Mouse (Mus musculus) gastrocnemius, postnatal 4 days (tissue): ENCODE measurements around the gene Gpatch3. TPM values are rescaled to one million over a fixed set of nuclear protein-coding genes. Genes with fewer than 3 reads are reported as not detected.

Experiments
- DNase-seq, 2 experiments: peaks; one replicate each; pipeline ENCODE4 v3.0.0; 2021 to 2022; ENCODE audit warnings: low spot score in 2 of 2, mixed read lengths in 2 of 2
- microRNA-seq: library from miRNA; unstranded; fragments of <30 nt; microRNA quantifications from one replicate; pipeline ENCODE4 v1.2.0, GENCODE M21; 2021
- total RNA-seq, 2 experiments: library from RNA; stranded (reverse); gene quantifications; 2 replicates each; pipeline ENCODE4 v1.2.3; 2021

Gpatch3 gene
- total RNA-seq, 2 experiments from 2014 or later = 5.2 to 6.0 TPM

- DNase-seq = no peak
Observed at GRCm38 (mm10) chr4:133619473-133620136, 45.1 kb downstream of the Gpatch3 start.

GRCm38 (mm10) chr4:133620668-133621067 is 46.1 kb downstream of the Gpatch3 start:
- no peak for DNase-seq

- no peak for DNase-seq
Observed at GRCm38 (mm10) chr4:133622161-133622695, 47.7 kb downstream of the Gpatch3 start.

- no peak for DNase-seq
Observed at GRCm38 (mm10) chr4:133624830-133625229, 50.3 kb downstream of the Gpatch3 start.

GRCm38 (mm10) chr4:133625621-133626071 is 51.1 kb downstream of the Gpatch3 start:
- no peak for DNase-seq

- DNase-seq = no peak
Observed at GRCm38 (mm10) chr4:133626221-133626620, 51.7 kb downstream of the Gpatch3 start.

DNA sequence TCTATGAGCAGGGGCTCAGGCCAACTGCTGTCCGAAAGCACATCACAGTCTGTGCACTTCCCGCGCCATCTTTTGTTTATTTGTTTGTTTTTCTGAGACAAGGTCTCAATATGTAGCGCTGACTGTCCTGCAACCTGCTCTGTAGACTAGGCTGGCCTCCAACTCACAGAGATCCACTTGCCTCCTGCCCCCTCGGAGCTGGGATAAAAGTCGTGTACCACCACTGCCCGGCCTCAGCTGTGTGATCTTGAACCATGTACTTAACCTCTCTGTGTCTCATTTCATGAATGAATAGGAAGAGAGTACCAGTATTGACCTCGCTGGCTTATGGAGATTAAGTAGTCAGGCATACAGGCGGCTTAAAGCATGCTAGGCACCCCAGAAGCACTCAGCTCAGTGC is 52.1 kb downstream of the Gpatch3 start:
- DNase-seq = no peak

- DNase-seq = no peak
Observed at GRCm38 (mm10) chr4:133627039-133627438, 52.5 kb downstream of the Gpatch3 start.

- DNase-seq = no peak
Observed at GRCm38 (mm10) chr4:133628517-133628916, 54.0 kb downstream of the Gpatch3 start.

GRCm38 (mm10) chr4:133629191-133629590 is 54.6 kb downstream of the Gpatch3 start:
- DNase-seq = no peak

GRCm38 (mm10) chr4:133630326-133630920 is 55.9 kb downstream of the Gpatch3 start:
- DNase-seq = no peak

DNA sequence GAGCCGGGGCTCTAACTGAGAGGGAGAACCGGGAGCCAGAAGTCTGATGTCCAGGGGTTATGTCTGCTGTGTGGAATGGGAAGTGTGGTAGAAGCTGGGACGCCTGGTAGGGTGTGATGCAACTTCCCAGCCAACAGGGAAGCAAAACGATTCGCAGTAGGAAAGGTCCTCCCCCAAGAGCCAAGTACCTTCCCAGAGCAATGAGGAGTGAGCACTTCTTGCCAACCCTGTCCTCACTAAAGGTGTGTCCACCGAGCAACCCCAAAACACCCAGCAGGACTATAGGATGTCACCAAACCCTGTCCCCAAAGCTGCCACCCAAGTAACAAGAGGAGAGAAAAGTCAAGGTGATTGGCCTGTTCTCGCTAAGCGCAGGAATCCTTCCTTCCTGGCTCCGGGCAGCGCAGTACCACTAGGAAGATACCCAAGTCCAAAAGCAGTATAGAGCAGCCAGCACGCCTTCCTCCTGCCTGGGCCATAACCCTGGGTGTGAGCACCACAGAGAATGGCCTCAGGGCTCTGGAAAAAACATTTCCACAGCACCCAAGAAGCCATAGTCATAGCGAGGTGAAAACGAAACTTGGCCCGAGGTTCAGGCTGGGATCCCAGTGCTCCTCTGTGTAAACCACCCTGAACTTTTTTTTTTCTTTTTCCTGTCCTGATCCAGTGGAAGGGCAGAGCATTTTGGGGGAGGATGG is 56.7 kb downstream of the Gpatch3 start:
- DNase-seq = no peak

- no peak for DNase-seq
Observed at GRCm38 (mm10) chr4:133631769-133632411, 57.3 kb downstream of the Gpatch3 start.

DNA sequence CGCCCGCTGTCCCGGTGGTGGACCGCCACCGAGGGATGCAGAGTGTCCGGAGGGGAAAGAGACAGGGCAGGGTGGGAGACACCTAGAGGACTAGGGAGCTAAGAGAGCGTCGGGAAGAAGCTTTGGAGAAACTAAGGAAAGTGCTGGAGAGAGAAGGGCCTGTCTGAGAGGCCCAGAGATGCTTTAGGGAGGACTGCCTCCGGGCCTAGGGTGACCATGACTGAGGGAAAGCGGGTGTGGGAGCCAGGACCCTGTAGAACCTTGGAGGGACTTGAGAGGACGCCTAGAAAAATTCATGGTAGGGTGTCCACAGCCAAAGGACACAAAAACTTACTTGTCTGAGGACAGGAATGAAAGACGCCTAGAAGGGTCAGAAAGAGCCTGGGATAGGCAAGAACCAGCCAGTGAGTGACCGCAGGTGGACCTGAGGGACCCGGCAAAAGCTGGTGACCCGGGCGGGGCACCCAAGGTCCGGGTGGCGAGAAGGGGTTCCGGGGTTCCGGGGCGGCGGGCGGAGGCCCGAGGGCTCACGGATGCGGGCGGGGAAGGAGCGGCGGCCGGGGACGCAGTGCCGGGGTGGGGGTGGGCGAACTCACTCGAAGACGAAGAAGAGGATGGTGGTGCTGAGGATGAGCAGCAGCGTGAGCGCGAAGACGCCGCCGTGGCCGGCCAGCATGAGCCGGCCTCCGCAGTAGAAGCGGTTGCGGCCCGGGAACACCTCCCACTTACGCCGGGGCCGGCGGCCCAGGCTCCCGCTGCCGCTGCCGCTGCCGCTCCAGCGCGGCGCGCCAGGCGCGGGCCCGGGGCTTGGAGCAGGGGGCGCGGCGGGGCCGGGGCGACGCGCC is 58.2 kb downstream of the Gpatch3 start:
- DNase-seq = peak in 1 of 2 experiments; percentile 56

DNA sequence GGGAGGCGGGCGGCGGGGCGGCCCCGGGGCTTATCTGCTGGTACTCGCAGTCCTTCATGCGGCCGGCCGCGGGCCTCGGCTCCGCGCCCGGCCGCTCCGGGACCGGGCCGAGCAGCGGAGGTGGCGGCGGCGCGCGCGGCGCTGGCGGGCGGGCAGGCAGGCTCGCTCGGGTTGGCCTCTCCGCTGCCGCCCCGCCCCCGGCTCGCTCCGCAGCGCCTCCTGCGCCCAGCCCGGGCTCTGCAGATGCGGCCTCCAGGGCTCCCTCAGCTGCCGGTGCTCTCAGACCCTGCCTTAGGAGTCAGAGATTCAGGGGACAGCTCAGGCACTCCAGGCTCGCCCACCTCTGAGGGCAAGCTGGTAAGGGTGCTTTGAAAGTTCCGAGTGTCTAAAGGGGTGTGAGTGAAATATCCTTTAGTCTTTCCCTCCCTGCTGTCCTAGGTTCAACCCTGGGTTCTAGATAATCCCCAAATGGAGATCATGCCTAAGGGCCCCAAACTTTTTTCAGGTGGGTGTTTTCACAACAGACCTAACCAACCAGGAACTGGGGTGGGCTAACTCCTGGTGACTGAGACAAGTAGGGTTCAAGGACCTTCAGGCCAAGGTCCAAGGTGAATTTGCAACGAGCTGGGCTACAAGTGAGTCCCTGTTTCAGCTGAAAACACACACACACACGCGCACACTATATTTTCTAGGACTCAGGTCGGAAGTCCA is 58.9 kb downstream of the Gpatch3 start:
- DNase-seq = peak; percentile 84 to 86

Small RNAs within 50 kb of the gene (microRNA-seq; reads per million reads assigned to microRNA genes)
- not detected for gene Gm23158

Other genes with a start within 250 kb of the Gpatch3 start
- 10 to 100 TPM; 43.1 to 45.0 TPM for gene Wdtc1, start 221.3 kb upstream of the Gpatch3 start, total RNA-seq
- 10 to 100 TPM; 24.1 to 24.4 TPM for gene Slc9a1, start 205.0 kb upstream of the Gpatch3 start, total RNA-seq
- under 1 TPM; 0.57 to 0.74 TPM for gene Tent5b, start 94.6 kb upstream of the Gpatch3 start, total RNA-seq
- gene Trnp1, start 76.2 kb upstream of the Gpatch3 start, total RNA-seq = 1 to 10 TPM; 3.4 to 4.6 TPM
- not detected for gene Kdf1, start 55.8 kb upstream of the Gpatch3 start, total RNA-seq
- 10 to 100 TPM; 73.7 to 80.7 TPM for gene Nudc, start 28.7 kb upstream of the Gpatch3 start, total RNA-seq
- not detected for gene Nr0b2, start 21.4 kb upstream of the Gpatch3 start, total RNA-seq
- 1 to 10 TPM; 6.5 to 7.6 TPM for gene Gpn2, start 9.6 kb downstream of the Gpatch3 start, total RNA-seq
- 1 to 10 TPM; 2.2 to 2.3 TPM for gene Sfn, start 27.4 kb downstream of the Gpatch3 start, total RNA-seq
- 10 to 100 TPM; 20.8 to 23.7 TPM for gene Zdhhc18, start 75.4 kb downstream of the Gpatch3 start, total RNA-seq
- gene Pigv, start 97.9 kb downstream of the Gpatch3 start, total RNA-seq = 10 to 100 TPM; 11.3 to 11.7 TPM
- 10 to 100 TPM; 55.0 to 55.5 TPM for gene Arid1a, start 182.0 kb downstream of the Gpatch3 start, total RNA-seq